Mouse (Mus musculus): Measurements from ENCODE around the gene Nek6.

DNA sequence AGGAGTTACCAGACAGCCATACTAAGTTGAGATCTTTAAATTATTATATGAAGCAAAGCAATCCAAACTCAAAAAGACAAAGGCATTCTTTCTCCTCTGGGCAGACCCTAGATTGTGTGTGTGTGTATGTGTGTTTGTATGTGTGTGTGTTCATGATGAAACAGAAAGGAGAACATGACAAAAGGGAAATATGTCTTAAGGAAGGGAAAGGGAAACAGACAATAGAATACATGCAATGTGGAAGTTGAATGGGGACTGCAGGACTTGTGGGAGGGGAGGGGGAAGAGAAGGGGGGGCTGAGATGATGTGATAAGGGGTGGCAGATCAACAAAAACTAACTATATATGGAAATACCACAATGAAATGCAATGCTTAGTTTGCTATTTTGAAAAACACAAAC is 13.8 kb upstream of the Nek6 start:
- TF ChIP-seq CTCF (IDR thresholded peaks at IDR 0.05; ENCODE audit: extremely low read depth, insufficient read length, insufficient replicate concordance, low read depth, low read length), result no peak
- no peak for TF ChIP-seq POLR2A (IDR thresholded peaks at IDR 0.05; ENCODE audit: low read depth, low read length)
